Mouse (Mus musculus) spleen, adult 2 months (tissue): ENCODE data around the gene Rasgef1b.

Experiments
- CTCF ChIP-seq: fragments of 200-500 bp; IDR thresholded peaks from 2 replicates; pipeline ENCODE4 v1.5.1; 2011; ENCODE audit warnings: mild to moderate bottlenecking, inconsistent platforms; ENCODE audit not compliant: insufficient read depth, insufficient read length, insufficient replicate concordance; ENCODE audit errors: extremely low read depth
- POLR2A ChIP-seq: fragments of 200-500 bp; IDR thresholded peaks from 2 replicates; pipeline ENCODE4 v1.6.1; 2011; ENCODE audit warnings: low read depth, low read length, inconsistent platforms

- TF ChIP-seq CTCF = no peak
- no peak for TF ChIP-seq POLR2A
These were observed 10.9 kb downstream of the Rasgef1b start for GRCm38 (mm10) chr5:99717917-99718316.
